In genomic region chr14:26466544-26467125, GRCm38 (mm10) we compare ENCODE assay signal across 19 mouse cellular contexts.
DNase-seq lines count a peak whose midpoint lies in the region; ATAC-seq and TF ChIP-seq lines count a peak whose summit lies in the region.
"Had no signal": no experiment of that assay in that cellular context is flagged by ENCODE, and none has a peak within 500 bp of the region (broad histone marks: within the 10 kb centered on the region; RNA-seq: fewer than 3 reads in every experiment).

No protein-coding gene starts in this region.

- in situ Hi-C loops in CH12.LX (cut with MboI; ENCODE audit: low pct_ligation_motif_present, low pct_unique_long_range_greater_than_20kb, low sequenced_read_pairs) = no loop called here

- WGBS in heart, adult 2 months = 69% methylated on average over 5 of the region's 5 CpGs
- 83% methylated on average over 5 of the region's 5 CpGs for WGBS in heart, embryonic 12.5 days
- 49% methylated on average over 5 of the region's 5 CpGs for WGBS in stomach, postnatal 0 days

- TF ChIP-seq POLR2A in heart, adult 2 months (IDR thresholded peaks at IDR 0.05; ENCODE audit: insufficient read depth, low read depth, low read length) = no peak
- TF ChIP-seq POLR2A in CH12.LX (IDR thresholded peaks at IDR 0.05; ENCODE audit: low read depth, low read length) = no peak

- peak; percentile 38 for TF ChIP-seq RAD21 in CH12.LX (IDR thresholded peaks at IDR 0.05; ENCODE audit: low read depth, low read length)

- dilution Hi-C loops in CH12.LX (cut with MboI; ENCODE audit: extremely low pct_ligation_motif_present, extremely low pct_unique_long_range_greater_than_20kb, low sequenced_read_pairs) = no loop called here

- no peak for TF ChIP-seq EP300 in heart, adult 2 months (IDR thresholded peaks at IDR 0.05; ENCODE audit: insufficient read depth, low read depth, low read length)
- peak; percentile 68 for TF ChIP-seq EP300 in CH12.LX (IDR thresholded peaks at IDR 0.05; ENCODE audit: low read length)
- no peak for TF ChIP-seq EP300 in stomach, postnatal 0 days (optimal IDR thresholded peaks at IDR 0.05)

- no peaks in the 10 kb centered on the region for H3K27me3 ChIP-seq in heart, adult 2 months (ENCODE audit: control insufficient read depth, insufficient read depth, low read length)
- H3K27me3 ChIP-seq in heart, embryonic 12.5 days (replicated peaks) = no peaks in the 10 kb centered on the region
- H3K27me3 ChIP-seq in CH12.LX (replicated peaks) = no peaks in the 10 kb centered on the region
- no peaks in the 10 kb centered on the region for H3K27me3 ChIP-seq in stomach, postnatal 0 days (ENCODE audit: control insufficient read depth, insufficient read depth, low read length)
- H3K27me3 ChIP-seq: heart, embryonic 15.5 days had no signal

- no peak overlapping the region for H3K27ac ChIP-seq in heart, adult 2 months
- no peak overlapping the region for H3K27ac ChIP-seq in heart, embryonic 12.5 days (ENCODE audit: poor library complexity, severe bottlenecking)
- no peak overlapping the region for H3K27ac ChIP-seq in layer of hippocampus, adult 2 months
- H3K27ac ChIP-seq in CH12.LX (ENCODE audit: insufficient read depth, low read depth) = no peak overlapping the region
- no peak overlapping the region for H3K27ac ChIP-seq in stomach, postnatal 0 days (replicated peaks)
- H3K27ac ChIP-seq: embryonic facial prominence, embryonic 10.5 days; heart, embryonic 10.5 days; heart, embryonic 15.5 days; hindbrain, embryonic 14.5 days had no signal

- H3K4me2 ChIP-seq in heart, embryonic 12.5 days = no peak overlapping the region
- peak overlapping the region; percentile 50 for H3K4me2 ChIP-seq in CH12.LX (ENCODE audit: insufficient read depth, low read depth, poor library complexity, severe bottlenecking)
- H3K4me2 ChIP-seq in stomach, postnatal 0 days (replicated peaks; ENCODE audit: low read depth) = no peak overlapping the region
- H3K4me2 ChIP-seq: heart, embryonic 15.5 days; hindbrain, embryonic 14.5 days had no signal

- DNase-seq in heart, adult 2 months = no peak
- DNase-seq in layer of hippocampus, adult 2 months (ENCODE audit: low spot score in 2 of 2) = no peak
- DNase-seq in layer of hippocampus, adult 9-10 months (ENCODE audit: low spot score) = no peak
- DNase-seq in CH12.LX (ENCODE audit: extremely low read depth) = peak; percentile 51
- no peak for DNase-seq in stomach, postnatal 0 days (ENCODE audit: low spot score)
- no peak for DNase-seq in urinary bladder, postnatal 25 days (ENCODE audit: low spot score)
- DNase-seq: adrenal gland, postnatal 14 days; cerebellum, adult 11-12 months; cerebellum, adult 9-10 months; cerebellum, postnatal 36 days; gastrocnemius, postnatal 36 days; heart, adult 11 months; heart, postnatal 14 days had no signal

- no peak overlapping the region for H3K4me3 ChIP-seq in heart, adult 2 months
- H3K4me3 ChIP-seq in heart, embryonic 12.5 days = no peak overlapping the region
- H3K4me3 ChIP-seq in layer of hippocampus, adult 2 months = no peak overlapping the region
- peak overlapping the region in 1 of 3 experiments; percentile 39 for H3K4me3 ChIP-seq in CH12.LX (replicated peaks in 1 of 3; ENCODE audit: low read depth in 2 of 3, low read length in 2 of 3, poor library complexity in 1 of 3)
- no peak overlapping the region for H3K4me3 ChIP-seq in stomach, postnatal 0 days (ENCODE audit: low read depth, low read length)
- H3K4me3 ChIP-seq: embryonic facial prominence, embryonic 10.5 days; heart, embryonic 10.5 days; heart, embryonic 15.5 days had no signal

- H3K36me3 ChIP-seq in heart, adult 2 months (ENCODE audit: control insufficient read depth, insufficient read depth, low read length) = peaks cover 4% of the 10 kb centered on the region; the same call in 1 of the 2 replicates
- peaks cover 11% of the 10 kb centered on the region for H3K36me3 ChIP-seq in heart, embryonic 12.5 days
- peaks cover 8 to 28% of the 10 kb centered on the region in 2 experiments for H3K36me3 ChIP-seq in CH12.LX (replicated peaks in 1 of 2; ENCODE audit: control insufficient read depth in 1 of 2, insufficient read depth in 1 of 2, low read length in 1 of 2)
- H3K36me3 ChIP-seq in stomach, postnatal 0 days (ENCODE audit: control insufficient read depth, insufficient read depth, low read length) = no peaks in the 10 kb centered on the region

- ATAC-seq in heart, embryonic 12.5 days (ENCODE audit: insufficient number of reproducible peaks, low FRiP score) = no peak
- ATAC-seq in stomach, postnatal 0 days (ENCODE audit: low FRiP score, low TSS enrichment) = no peak
- ATAC-seq: forebrain, embryonic 14.5 days had no signal

- no peaks in the 10 kb centered on the region for H3K9me3 ChIP-seq in heart, embryonic 12.5 days (replicated peaks)
- H3K9me3 ChIP-seq in CH12.LX (replicated peaks; ENCODE audit: low read length) = no peaks in the 10 kb centered on the region
- no peaks in the 10 kb centered on the region for H3K9me3 ChIP-seq in stomach, postnatal 0 days (ENCODE audit: control insufficient read depth, low read length)
- H3K9me3 ChIP-seq: embryonic facial prominence, embryonic 10.5 days; heart, embryonic 10.5 days; heart, embryonic 15.5 days had no signal

- H3K9ac ChIP-seq in heart, adult 2 months (ENCODE audit: low read depth, low read length) = no peak overlapping the region
- no peak overlapping the region for H3K9ac ChIP-seq in heart, embryonic 12.5 days
- H3K9ac ChIP-seq in CH12.LX (ENCODE audit: insufficient read depth, low read depth) = no peak overlapping the region
- no peak overlapping the region for H3K9ac ChIP-seq in stomach, postnatal 0 days (ENCODE audit: low read length)
- H3K9ac ChIP-seq: heart, embryonic 15.5 days; hindbrain, embryonic 14.5 days had no signal

- intact Hi-C loops in heart, adult 2 months (cut with DNase I) = loop anchor here (5.0 kb wide), 1 partner anchor 49 kb away; no protein-coding TSS in a partner anchor

- H3K79me2 ChIP-seq in heart, adult 2 months (replicated peaks; ENCODE audit: control insufficient read depth, insufficient read depth, low read length) = peaks cover 4% of the 10 kb centered on the region; the same call in 1 of the 2 replicates
- H3K79me2 ChIP-seq in CH12.LX (replicated peaks; ENCODE audit: control insufficient read depth, extremely low read depth, insufficient read depth, poor library complexity, severe bottlenecking) = no peaks in the 10 kb centered on the region

- H3K4me1 ChIP-seq in heart, adult 2 months (ENCODE audit: control insufficient read depth, insufficient read depth, low read length) = peaks cover 4% of the 10 kb centered on the region; the same call in 1 of the 2 replicates
- H3K4me1 ChIP-seq in heart, embryonic 12.5 days (replicated peaks) = peaks cover 7% of the 10 kb centered on the region; the same call in 1 of the 2 replicates
- peaks cover 4 to 56% of the 10 kb centered on the region in 2 experiments; a peak in 2 of 4 replicates for H3K4me1 ChIP-seq in CH12.LX (ENCODE audit: control insufficient read depth in 1 of 2, insufficient read depth in 2 of 2)
- no peaks in the 10 kb centered on the region for H3K4me1 ChIP-seq in stomach, postnatal 0 days (replicated peaks; ENCODE audit: control insufficient read depth, insufficient read depth)
- H3K4me1 ChIP-seq: embryonic facial prominence, embryonic 10.5 days had no signal

- peak; percentile 28; the same call in 1 of the 2 replicates for TF ChIP-seq CTCF in heart, adult 2 months (IDR thresholded peaks at IDR 0.05)
- peak; percentile 65 for TF ChIP-seq CTCF in layer of hippocampus, adult 2 months (conservative IDR thresholded peaks at IDR 0.05)
- TF ChIP-seq CTCF in CH12.LX (conservative IDR thresholded peaks at IDR 0.05 in 1 of 2, IDR thresholded peaks at IDR 0.05 in 1 of 2; ENCODE audit: low read depth in 2 of 2, low read length in 2 of 2) = peak in 1 of 2 experiments; percentile 48; a peak in 2 of 4 replicates
- peak; percentile 42; the same call in 1 of the 2 replicates for TF ChIP-seq CTCF in stomach, postnatal 0 days (IDR thresholded peaks at IDR 0.05; ENCODE audit: low read depth)

TF ChIP-seq in CH12.LX, 34 proteins besides CTCF, POLR2A, EP300 and RAD21:
- TF ChIP-seq TBP (conservative IDR thresholded peaks at IDR 0.05; ENCODE audit: low read depth, low read length) (no peak), IRF4 (IDR thresholded peaks at IDR 0.05; ENCODE audit: low read depth, low read length) (peak; percentile 40; the same call in 1 of the 2 replicates)
